27 mouse cellular contexts compared by ENCODE assay signal in genomic region chr1:8282733-8283132, GRCm38 (mm10).
"Had no signal": no experiment of that assay in that cellular context is flagged by ENCODE, and none has a peak within 500 bp of the region (broad histone marks: within the 10 kb centered on the region; RNA-seq: fewer than 3 reads in every experiment).

No protein-coding gene starts in this region.

- H3K4me3 ChIP-seq: embryonic facial prominence, embryonic 10.5 days; embryonic facial prominence, embryonic 12.5 days; embryonic facial prominence, embryonic 13.5 days; embryonic facial prominence, embryonic 15.5 days; erythroblast, embryonic 14.5 days; forebrain, embryonic 10.5 days; forebrain, embryonic 12.5 days; forebrain, embryonic 13.5 days; forebrain, embryonic 15.5 days; gastrocnemius, adult 2 months; heart, adult 2 months; heart, embryonic 10.5 days had no signal

- H3K4me1 ChIP-seq: embryonic facial prominence, embryonic 10.5 days; embryonic facial prominence, embryonic 12.5 days; embryonic facial prominence, embryonic 13.5 days; embryonic facial prominence, embryonic 15.5 days; forebrain, embryonic 10.5 days; forebrain, embryonic 12.5 days; forebrain, embryonic 13.5 days; forebrain, embryonic 15.5 days; heart, embryonic 10.5 days had no signal

- H3K36me3 ChIP-seq: embryonic facial prominence, embryonic 10.5 days; embryonic facial prominence, embryonic 12.5 days; embryonic facial prominence, embryonic 13.5 days; embryonic facial prominence, embryonic 15.5 days; forebrain, embryonic 10.5 days; forebrain, embryonic 12.5 days; forebrain, embryonic 15.5 days; heart, embryonic 10.5 days had no signal

- H3K27me3 ChIP-seq: embryonic facial prominence, embryonic 12.5 days; embryonic facial prominence, embryonic 13.5 days; embryonic facial prominence, embryonic 15.5 days; forebrain, embryonic 12.5 days; forebrain, embryonic 13.5 days; forebrain, embryonic 15.5 days had no signal

- H3K9me3 ChIP-seq: embryonic facial prominence, embryonic 10.5 days; embryonic facial prominence, embryonic 12.5 days; embryonic facial prominence, embryonic 13.5 days; embryonic facial prominence, embryonic 15.5 days; forebrain, embryonic 10.5 days; forebrain, embryonic 12.5 days; forebrain, embryonic 13.5 days; forebrain, embryonic 15.5 days; heart, embryonic 10.5 days had no signal

- ATAC-seq: forebrain, embryonic 13.5 days; forebrain, embryonic 14.5 days; forebrain, embryonic 15.5 days; forebrain, embryonic 16.5 days; forebrain, postnatal 0 days had no signal

- DNase-seq: cerebellum, adult 9-10 months; cerebellum, adult 9-11 months; cerebellum, postnatal 10 days; cerebellum, postnatal 14 days; cerebellum, postnatal 25 days; cerebellum, postnatal 36 days; embryo, embryonic 11 days; forebrain, postnatal 0 days; gastrocnemius, adult 2 months; gastrocnemius, postnatal 10 days; gastrocnemius, postnatal 14 days; gastrocnemius, postnatal 25 days; gastrocnemius, postnatal 36 days; heart, adult 18-20 months; heart, adult 2 months had no signal

- H3K27ac ChIP-seq: embryonic facial prominence, embryonic 10.5 days; embryonic facial prominence, embryonic 12.5 days; embryonic facial prominence, embryonic 13.5 days; embryonic facial prominence, embryonic 15.5 days; forebrain, embryonic 10.5 days; forebrain, embryonic 12.5 days; forebrain, embryonic 13.5 days; forebrain, embryonic 15.5 days; gastrocnemius, adult 2 months; heart, adult 2 months; heart, embryonic 10.5 days had no signal

- H3K9ac ChIP-seq: embryonic facial prominence, embryonic 12.5 days; embryonic facial prominence, embryonic 13.5 days; embryonic facial prominence, embryonic 15.5 days; forebrain, embryonic 12.5 days; forebrain, embryonic 13.5 days; forebrain, embryonic 15.5 days; forebrain, postnatal 0 days had no signal
